Mouse (Mus musculus) kidney, embryonic 15.5 days (tissue): ENCODE results near the gene Usp35. TPM values are rescaled to one million over a fixed set of nuclear protein-coding genes. Genes with fewer than 3 reads are reported as not detected.

Source experiments
- ATAC-seq: fragments of 200-750 bp; cut with Nextera tagmentation; replicated peaks from 2 replicates; pipeline ENCODE4 v1.8.0; 2017; ENCODE audit warnings: moderate TSS enrichment; ENCODE audit not compliant: low FRiP score
- H3K27ac ChIP-seq: fragments of 300-500 bp; sonication (generic); 2 replicates; pipeline ENCODE4 v1.5.1; 2015; ENCODE audit warnings: mild to moderate bottlenecking, inconsistent platforms
- H3K27me3 ChIP-seq: fragments of 300-500 bp; sonication (generic); 2 replicates; pipeline ENCODE4 v1.6.1; 2015; ENCODE audit warnings: inconsistent platforms
- H3K36me3 ChIP-seq: fragments of 300-500 bp; sonication (generic); 2 replicates; pipeline ENCODE4 v1.6.1; 2015; ENCODE audit warnings: inconsistent platforms
- H3K4me1 ChIP-seq: fragments of 300-500 bp; sonication (generic); 2 replicates; pipeline ENCODE4 v1.6.1; 2015; ENCODE audit warnings: inconsistent platforms
- H3K4me2 ChIP-seq: fragments of 300-500 bp; sonication (generic); 2 replicates; pipeline ENCODE4 v1.6.1; 2015; ENCODE audit warnings: moderate library complexity, mild to moderate bottlenecking, inconsistent platforms
- H3K4me3 ChIP-seq: fragments of 300-500 bp; sonication (generic); replicated peaks from 2 replicates; pipeline ENCODE4 v1.5.1; 2015; ENCODE audit warnings: mild to moderate bottlenecking, inconsistent platforms
- H3K9ac ChIP-seq: fragments of 300-500 bp; sonication (generic); 2 replicates; pipeline ENCODE4 v1.6.1; 2015; ENCODE audit warnings: mild to moderate bottlenecking, inconsistent platforms
- H3K9me3 ChIP-seq: fragments of 300-500 bp; sonication (generic); replicated peaks from 2 replicates; pipeline ENCODE4 v1.6.1; 2016; ENCODE audit warnings: inconsistent platforms
- WGBS: fragments of 180-500 bp; shearing (Covaris S2); methylation state at CpG from one replicate; pipeline ENCODE4 v1.1.7; 2015; ENCODE audit warnings: mixed read lengths; 5-methylcytosine and 5-hydroxymethylcytosine counted together
- polyA plus RNA-seq: library from polyadenylated mRNA; unstranded; fragments of >200 nt; fragmentation: Nextera tagmentation; extraction: Ambion mirVana; gene quantifications from 2 replicates; pipeline ENCODE4 v1.2.1, GENCODE M21; 2015

The Usp35 gene
- polyA plus RNA-seq, 1 experiment from 2014 or later: 1.9 TPM

DNA sequence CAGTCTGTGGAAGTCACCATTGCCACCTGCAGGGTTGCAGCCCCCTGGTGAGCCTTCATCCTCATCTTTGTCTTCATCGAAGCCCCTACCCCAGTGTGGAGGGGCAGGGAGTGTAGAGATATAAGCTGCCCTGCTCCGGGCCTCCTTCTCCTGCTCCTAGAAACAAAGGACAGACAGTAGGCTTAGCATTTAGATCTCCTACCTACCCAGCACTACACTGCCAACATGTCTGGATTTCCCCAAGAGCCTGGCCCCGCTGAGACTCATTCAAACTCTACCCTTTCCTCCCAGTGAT, 21.5 kb downstream of the Usp35 start:
- Histone ChIP-seq H3K27me3 (no peaks in the 10 kb centered on the region), H3K9me3 (no peaks in the 10 kb centered on the region), H3K4me3 (no peak overlapping the region), H3K36me3 (peaks cover 61% of the 10 kb centered on the region), H3K4me2 (no peak overlapping the region), H3K9ac (no peak overlapping the region), H3K27ac (no peak overlapping the region), H3K4me1 (peaks cover 6% of the 10 kb centered on the region)
- 88% methylated on average over 3 of the region's 3 CpGs for WGBS
- no peak for ATAC-seq

DNA sequence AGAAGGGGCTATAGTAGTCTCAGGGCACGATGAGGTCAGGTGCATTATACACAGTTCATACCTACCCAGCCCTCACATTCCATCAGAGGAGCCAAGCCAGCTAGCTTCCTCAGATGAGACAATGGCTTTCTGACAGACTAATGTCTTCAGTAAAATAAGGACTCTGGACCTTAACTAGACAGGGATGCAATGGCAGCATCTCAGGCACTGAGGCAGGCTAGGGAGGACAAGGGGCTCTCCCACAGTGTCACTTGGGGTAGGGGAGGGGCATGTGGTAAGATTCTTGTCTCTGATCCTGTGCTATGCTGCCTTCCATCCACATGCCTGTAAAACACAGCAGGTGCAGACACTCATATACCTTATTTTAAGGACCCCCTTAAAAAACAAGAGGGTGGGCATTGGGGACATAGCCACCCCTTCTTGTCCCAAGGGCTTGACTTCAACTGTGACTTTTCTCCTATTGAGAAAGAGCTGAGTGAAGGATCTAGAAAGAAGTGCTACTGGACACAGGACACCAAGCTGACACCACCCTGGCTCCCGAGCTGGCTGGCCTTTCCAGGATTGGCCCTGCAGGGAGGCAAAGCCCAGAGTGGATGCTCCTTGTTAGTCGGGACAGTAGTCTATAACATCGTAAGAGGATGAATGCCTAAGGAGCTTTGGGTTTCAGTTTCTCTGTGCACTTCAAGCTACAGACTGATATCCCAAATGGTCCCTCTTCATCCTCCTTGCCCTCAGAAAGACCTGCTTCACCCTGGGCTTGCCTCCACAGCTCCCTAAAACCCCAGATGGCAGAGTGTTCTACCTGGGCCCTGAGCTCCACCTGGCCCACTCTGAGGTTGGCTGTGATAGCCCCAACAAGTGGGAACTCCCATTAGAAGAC, 22.1 kb downstream of the Usp35 start:
- Histone ChIP-seq H3K4me2 (no peak overlapping the region), H3K36me3 (peaks cover 67% of the 10 kb centered on the region), H3K27me3 (no peaks in the 10 kb centered on the region), H3K9me3 (no peaks in the 10 kb centered on the region), H3K4me1 (peaks cover 6% of the 10 kb centered on the region), H3K9ac (no peak overlapping the region), H3K4me3 (no peak overlapping the region), H3K27ac (no peak overlapping the region)
- WGBS: 95% methylated on average over 4 of the region's 4 CpGs
- ATAC-seq: no peak

DNA sequence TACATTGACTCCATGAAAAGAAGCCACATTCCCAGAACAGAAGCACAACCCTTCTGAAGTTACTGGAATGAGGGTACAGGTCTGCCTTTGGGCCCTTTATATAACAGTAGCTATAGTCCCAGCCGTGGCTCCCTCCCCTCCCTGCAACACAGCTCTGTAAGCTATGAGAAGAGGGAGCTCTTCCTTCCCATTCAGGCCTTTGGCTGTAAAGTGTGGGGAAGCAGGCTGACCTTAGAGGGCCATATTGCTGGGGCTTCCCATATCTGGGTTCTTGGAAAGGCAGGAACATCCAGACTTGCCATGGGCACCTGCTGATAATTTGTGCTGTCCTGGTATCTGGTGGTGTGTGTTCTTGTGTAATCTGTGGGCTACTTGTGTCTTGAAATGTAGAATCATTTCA, 24.3 kb downstream of the Usp35 start:
- WGBS: 100% methylated on average over 1 of the region's 1 CpGs
- Histone ChIP-seq H3K9me3 (no peaks in the 10 kb centered on the region), H3K27me3 (no peaks in the 10 kb centered on the region), H3K36me3 (peaks cover 88% of the 10 kb centered on the region), H3K9ac (no peak overlapping the region), H3K27ac (no peak overlapping the region), H3K4me1 (no peaks in the 10 kb centered on the region), H3K4me2 (no peak overlapping the region), H3K4me3 (no peak overlapping the region)
- ATAC-seq: no peak

DNA sequence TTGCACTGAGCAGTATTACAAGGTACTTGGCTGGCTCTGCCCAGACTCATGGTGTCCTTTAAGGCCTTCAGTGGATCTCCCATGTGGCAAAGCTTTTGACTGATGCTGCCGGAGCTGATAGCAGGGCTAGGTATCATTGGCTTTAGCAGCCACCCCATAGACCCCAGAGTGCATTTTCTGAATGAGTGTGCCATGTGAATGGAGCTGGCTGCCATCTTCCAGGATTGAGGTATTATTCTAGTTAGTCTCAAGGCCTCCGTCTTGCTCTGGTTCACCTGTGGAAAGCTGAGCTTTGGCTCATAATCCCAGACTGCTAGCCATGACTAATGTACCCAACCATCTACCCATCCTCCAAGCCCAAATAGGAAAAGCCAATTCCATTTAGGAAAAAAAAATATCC, 25.0 kb downstream of the Usp35 start:
- no peak overlapping the region for H3K9ac ChIP-seq
- H3K4me1 ChIP-seq: no peaks in the 10 kb centered on the region
- H3K4me2 ChIP-seq: no peak overlapping the region
- WGBS: 94% methylated on average over 2 of the region's 2 CpGs
- H3K27ac ChIP-seq: no peak overlapping the region
- no peaks in the 10 kb centered on the region for H3K9me3 ChIP-seq
- H3K36me3 ChIP-seq: peaks cover 95% of the 10 kb centered on the region
- H3K4me3 ChIP-seq: no peak overlapping the region
- no peaks in the 10 kb centered on the region for H3K27me3 ChIP-seq
- ATAC-seq: no peak

DNA sequence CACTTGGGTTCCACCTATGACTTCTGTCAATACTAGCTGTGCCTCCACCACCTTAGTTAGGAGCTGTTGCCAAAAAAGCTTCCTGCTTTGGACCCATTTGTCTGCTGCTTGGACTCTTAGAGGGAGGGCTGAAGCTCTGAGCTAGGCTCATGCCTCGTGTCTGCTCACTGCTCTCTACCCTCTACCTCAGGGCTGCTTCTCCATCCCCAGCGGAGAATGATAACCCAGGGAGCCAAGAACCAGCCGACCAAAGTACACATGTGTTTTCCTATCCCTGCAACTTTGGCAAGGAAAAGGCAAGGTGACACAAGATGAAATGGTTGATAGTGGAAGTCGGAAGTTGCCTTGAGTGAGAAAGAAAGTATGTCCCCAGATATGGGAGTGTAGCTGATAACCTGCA, 26.6 kb downstream of the Usp35 start:
- H3K27me3 ChIP-seq: no peaks in the 10 kb centered on the region
- H3K27ac ChIP-seq: no peak overlapping the region
- no peaks in the 10 kb centered on the region for H3K9me3 ChIP-seq
- no peak for ATAC-seq
- H3K4me2 ChIP-seq: no peak overlapping the region
- WGBS: 88% methylated on average over 4 of the region's 4 CpGs
- H3K4me1 ChIP-seq: no peaks in the 10 kb centered on the region
- peaks cover 99% of the 10 kb centered on the region for H3K36me3 ChIP-seq
- H3K9ac ChIP-seq: no peak overlapping the region
- H3K4me3 ChIP-seq: no peak overlapping the region

DNA sequence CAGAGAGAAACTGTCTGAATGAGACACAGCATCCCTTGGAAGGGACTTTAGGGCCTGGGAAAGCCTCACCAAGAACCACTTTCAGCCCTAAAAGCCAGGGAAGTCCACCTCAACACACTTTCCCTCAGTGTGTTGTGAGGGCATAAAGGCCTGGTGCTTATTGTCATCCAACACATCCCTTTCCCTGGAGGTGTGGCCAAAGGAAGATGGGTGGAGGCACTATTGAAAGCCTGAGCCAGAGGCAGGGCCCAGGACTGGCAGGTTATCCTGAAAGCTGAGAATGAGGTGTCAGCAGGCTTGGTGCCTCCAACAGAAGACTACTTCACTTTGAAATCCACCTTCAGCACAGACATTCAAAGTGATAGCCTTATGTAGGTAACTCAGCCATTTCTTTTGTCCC, 27.3 kb downstream of the Usp35 start:
- no peaks in the 10 kb centered on the region for H3K4me1 ChIP-seq
- no peaks in the 10 kb centered on the region for H3K9me3 ChIP-seq
- no peak for ATAC-seq
- peaks cover 98% of the 10 kb centered on the region for H3K36me3 ChIP-seq
- no peak overlapping the region for H3K27ac ChIP-seq
- H3K4me3 ChIP-seq: no peak overlapping the region
- no peak overlapping the region for H3K9ac ChIP-seq
- no peak overlapping the region for H3K4me2 ChIP-seq
- H3K27me3 ChIP-seq: no peaks in the 10 kb centered on the region

DNA sequence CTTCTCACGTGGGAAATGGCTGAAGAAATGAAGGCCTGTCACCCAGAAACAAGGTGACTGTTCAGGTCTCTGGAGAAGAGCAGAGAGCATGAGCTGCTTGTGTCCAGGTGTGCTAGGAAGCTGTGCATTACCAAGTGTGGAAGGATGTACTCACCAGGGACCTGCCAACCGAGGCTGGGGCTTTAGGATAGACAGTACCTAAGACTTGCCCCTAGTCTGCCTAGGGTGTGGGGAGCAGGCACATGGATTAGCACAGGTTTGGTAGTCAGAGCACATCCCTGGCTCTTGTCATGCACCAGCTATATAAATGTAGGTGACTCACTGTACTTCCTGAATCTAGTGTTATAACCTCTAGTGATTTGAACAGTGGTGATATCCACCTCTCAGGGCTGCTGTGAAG, 28.2 kb downstream of the Usp35 start:
- Histone ChIP-seq H3K27ac (no peak overlapping the region), H3K9ac (no peak overlapping the region), H3K36me3 (peaks cover 98% of the 10 kb centered on the region), H3K9me3 (no peaks in the 10 kb centered on the region), H3K27me3 (no peaks in the 10 kb centered on the region), H3K4me3 (no peak overlapping the region), H3K4me2 (no peak overlapping the region), H3K4me1 (no peaks in the 10 kb centered on the region)
- ATAC-seq: no peak
- 78% methylated on average over 2 of the region's 2 CpGs for WGBS

DNA sequence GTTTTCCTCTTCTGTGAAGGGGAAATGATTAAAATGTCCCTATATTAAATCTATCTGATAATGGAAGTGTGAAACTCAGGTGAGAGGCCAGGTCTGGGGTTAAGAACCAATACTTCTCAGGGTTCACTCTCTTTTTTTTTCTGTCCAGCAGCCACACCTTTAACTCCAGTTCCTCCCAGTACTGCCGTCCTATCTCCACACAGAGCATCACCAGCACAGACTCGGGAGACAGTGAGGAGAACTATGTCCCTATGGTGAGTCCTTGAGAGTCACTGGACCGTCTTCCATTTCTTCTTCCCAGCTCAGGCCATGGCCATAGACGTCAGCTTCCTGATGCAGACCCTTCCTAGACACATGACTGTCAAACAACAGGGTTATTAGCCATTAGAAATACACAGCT, 28.9 kb downstream of the Usp35 start:
- no peak overlapping the region for H3K4me3 ChIP-seq
- H3K27ac ChIP-seq: no peak overlapping the region
- H3K9ac ChIP-seq: no peak overlapping the region
- peaks cover 91% of the 10 kb centered on the region for H3K36me3 ChIP-seq
- no peaks in the 10 kb centered on the region for H3K4me1 ChIP-seq
- ATAC-seq: no peak
- WGBS: 86% methylated on average over 4 of the region's 4 CpGs
- H3K4me2 ChIP-seq: no peak overlapping the region
- no peaks in the 10 kb centered on the region for H3K9me3 ChIP-seq
- no peaks in the 10 kb centered on the region for H3K27me3 ChIP-seq

DNA sequence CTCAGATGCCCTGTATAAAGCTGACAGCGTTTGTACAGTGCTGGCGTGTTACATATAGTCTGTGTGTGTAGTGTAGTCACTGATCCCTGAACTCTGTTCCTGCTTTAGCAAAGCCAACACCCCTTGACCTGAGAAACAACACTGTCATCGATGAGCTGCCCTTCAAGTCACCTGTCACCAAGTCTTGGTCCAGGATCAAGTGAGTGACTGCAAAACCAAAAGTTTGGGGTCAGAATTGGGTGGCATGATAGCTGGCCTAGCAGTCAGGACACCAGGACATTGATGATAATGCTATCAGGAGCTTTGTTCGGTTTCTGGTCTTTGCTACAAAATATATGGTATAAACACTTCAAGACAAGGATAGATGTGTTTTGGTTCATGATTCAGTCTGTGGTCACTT, 29.6 kb downstream of the Usp35 start:
- H3K9me3 ChIP-seq: no peaks in the 10 kb centered on the region
- no peak overlapping the region for H3K4me3 ChIP-seq
- no peaks in the 10 kb centered on the region for H3K27me3 ChIP-seq
- H3K36me3 ChIP-seq: peaks cover 86% of the 10 kb centered on the region
- ATAC-seq: no peak
- no peak overlapping the region for H3K4me2 ChIP-seq
- H3K9ac ChIP-seq: no peak overlapping the region
- no peaks in the 10 kb centered on the region for H3K4me1 ChIP-seq
- no peak overlapping the region for H3K27ac ChIP-seq
- WGBS: 84% methylated on average over 4 of the region's 4 CpGs

DNA sequence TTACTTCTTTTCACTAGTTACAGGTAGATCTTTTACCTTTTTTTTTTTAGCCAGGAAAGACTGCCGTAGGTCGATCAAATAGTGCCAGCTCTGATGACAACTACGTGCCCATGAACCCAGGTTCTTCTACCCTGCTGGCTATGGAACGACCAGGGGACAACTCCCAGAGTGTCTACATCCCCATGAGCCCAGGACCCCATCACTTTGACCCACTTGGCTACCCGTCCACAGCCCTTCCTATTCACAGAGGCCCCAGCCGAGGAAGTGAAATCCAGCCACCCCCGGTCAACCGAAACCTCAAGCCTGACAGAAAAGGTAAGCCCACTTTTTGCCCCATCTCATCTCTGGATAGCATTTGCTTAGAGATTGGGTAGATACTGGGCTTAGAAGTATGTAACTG, 30.5 kb downstream of the Usp35 start:
- no peak overlapping the region for H3K27ac ChIP-seq
- H3K4me2 ChIP-seq: no peak overlapping the region
- no peak overlapping the region for H3K9ac ChIP-seq
- no peaks in the 10 kb centered on the region for H3K4me1 ChIP-seq
- no peaks in the 10 kb centered on the region for H3K27me3 ChIP-seq
- peaks cover 77% of the 10 kb centered on the region for H3K36me3 ChIP-seq
- no peaks in the 10 kb centered on the region for H3K9me3 ChIP-seq
- ATAC-seq: no peak
- 90% methylated on average over 8 of the region's 8 CpGs for WGBS
- H3K4me3 ChIP-seq: no peak overlapping the region

DNA sequence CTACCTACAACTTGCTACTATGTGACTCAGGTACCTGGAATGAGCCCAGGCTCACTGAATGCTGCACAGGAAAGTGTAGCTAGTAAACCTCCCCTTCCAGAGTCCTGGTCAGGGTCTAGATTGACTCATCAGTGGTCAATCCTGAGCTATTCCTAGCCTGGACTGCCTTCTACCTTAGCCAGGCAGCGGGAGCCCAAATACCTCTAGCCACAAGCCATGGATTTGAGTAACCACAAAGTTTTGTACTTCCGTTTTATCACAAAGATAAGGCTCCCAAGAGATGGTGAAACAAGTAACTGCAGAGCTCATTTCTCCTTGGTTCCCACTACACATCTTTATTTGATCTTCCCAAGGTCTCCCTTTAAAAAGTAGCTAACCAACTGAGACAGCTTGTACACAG, 30.9 kb downstream of the Usp35 start:
- H3K27ac ChIP-seq: no peak overlapping the region
- peaks cover 73% of the 10 kb centered on the region for H3K36me3 ChIP-seq
- ATAC-seq: no peak
- H3K4me3 ChIP-seq: no peak overlapping the region
- H3K4me2 ChIP-seq: no peak overlapping the region
- 95% methylated on average over 2 of the region's 2 CpGs for WGBS
- no peaks in the 10 kb centered on the region for H3K27me3 ChIP-seq
- H3K4me1 ChIP-seq: no peaks in the 10 kb centered on the region
- H3K9ac ChIP-seq: no peak overlapping the region
- no peaks in the 10 kb centered on the region for H3K9me3 ChIP-seq

DNA sequence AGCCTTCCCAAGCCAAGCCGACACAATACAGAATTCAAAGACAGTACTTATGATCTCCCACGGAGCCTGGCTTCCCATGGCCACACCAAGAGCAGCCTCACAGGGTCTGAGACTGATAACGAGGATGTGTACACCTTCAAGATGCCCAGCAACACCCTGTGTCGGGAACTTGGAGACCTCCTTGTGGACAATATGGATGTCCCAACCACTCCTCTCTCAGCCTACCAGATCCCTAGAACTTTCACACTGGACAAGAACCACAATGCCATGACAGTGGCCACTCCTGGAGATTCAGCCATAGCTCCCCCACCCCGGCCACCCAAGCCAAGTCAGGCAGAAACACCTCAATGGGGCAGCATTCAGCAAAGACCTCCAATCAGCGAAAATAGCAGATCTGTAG, 32.9 kb downstream of the Usp35 start:
- no peak overlapping the region for H3K4me2 ChIP-seq
- no peak for ATAC-seq
- H3K4me1 ChIP-seq: no peaks in the 10 kb centered on the region
- no peak overlapping the region for H3K4me3 ChIP-seq
- WGBS: 84% methylated on average over 6 of the region's 6 CpGs
- no peaks in the 10 kb centered on the region for H3K27me3 ChIP-seq
- H3K9me3 ChIP-seq: no peaks in the 10 kb centered on the region
- no peak overlapping the region for H3K27ac ChIP-seq
- no peak overlapping the region for H3K9ac ChIP-seq
- peaks cover 53% of the 10 kb centered on the region for H3K36me3 ChIP-seq

DNA sequence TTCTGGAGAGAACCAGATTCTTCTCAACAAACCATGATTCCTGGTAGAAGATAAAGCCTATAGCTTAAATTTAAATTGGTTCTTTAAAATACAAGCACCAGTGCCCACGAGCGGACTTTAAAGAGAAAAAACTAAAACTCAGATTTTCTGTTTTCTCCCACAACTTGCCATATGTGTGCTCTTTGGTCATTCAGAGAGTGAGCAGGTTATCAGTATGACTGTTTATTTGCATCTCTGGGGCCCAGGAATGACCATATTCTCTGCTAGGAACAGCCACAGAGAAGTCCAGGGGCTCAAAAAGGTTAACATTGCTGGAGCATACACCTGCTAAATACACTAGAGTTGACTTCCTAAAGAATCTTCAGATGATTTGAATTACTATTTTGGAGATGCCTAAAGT, 33.5 kb downstream of the Usp35 start:
- Histone ChIP-seq H3K4me3 (no peak overlapping the region), H3K4me2 (no peak overlapping the region), H3K36me3 (peaks cover 46% of the 10 kb centered on the region), H3K27me3 (no peaks in the 10 kb centered on the region), H3K9me3 (no peaks in the 10 kb centered on the region), H3K27ac (no peak overlapping the region), H3K4me1 (no peaks in the 10 kb centered on the region), H3K9ac (no peak overlapping the region)
- no peak for ATAC-seq
- whole genome bisulfite sequencing: 90% methylated on average over 2 of the region's 2 CpGs
